Mouse (Mus musculus) liver, embryonic 14.5 days (tissue): ENCODE data around the gene Prox2.

Experiments
- CTCF ChIP-seq: IDR thresholded peaks from 2 replicates; pipeline ENCODE4 v1.5.1; 2016; ENCODE audit warnings: antibody characterized with exemption, low read depth, control low read depth
- EP300 ChIP-seq: IDR thresholded peaks from 2 replicates; pipeline ENCODE4 v1.6.1; 2016; ENCODE audit warnings: antibody characterized with exemption, low read depth

- TF ChIP-seq CTCF (no peak), EP300 (no peak)
These were observed 25.6 kb downstream of the Prox2 start for GRCm38 (mm10) chr12:85084941-85085340.
